Mouse (Mus musculus) cerebellum, postnatal 36 days (tissue): ENCODE measurements around the gene Baz1b.
A peak's percentile ranks its signal among the peaks of the same experiment; 100 is the strongest.

Experiments
- DNase-seq, 2 experiments: peaks; one replicate each; pipeline ENCODE4 v3.0.0; 2021 to 2022; ENCODE audit warnings: mixed read lengths in 2 of 2

Gene Baz1b

DNA sequence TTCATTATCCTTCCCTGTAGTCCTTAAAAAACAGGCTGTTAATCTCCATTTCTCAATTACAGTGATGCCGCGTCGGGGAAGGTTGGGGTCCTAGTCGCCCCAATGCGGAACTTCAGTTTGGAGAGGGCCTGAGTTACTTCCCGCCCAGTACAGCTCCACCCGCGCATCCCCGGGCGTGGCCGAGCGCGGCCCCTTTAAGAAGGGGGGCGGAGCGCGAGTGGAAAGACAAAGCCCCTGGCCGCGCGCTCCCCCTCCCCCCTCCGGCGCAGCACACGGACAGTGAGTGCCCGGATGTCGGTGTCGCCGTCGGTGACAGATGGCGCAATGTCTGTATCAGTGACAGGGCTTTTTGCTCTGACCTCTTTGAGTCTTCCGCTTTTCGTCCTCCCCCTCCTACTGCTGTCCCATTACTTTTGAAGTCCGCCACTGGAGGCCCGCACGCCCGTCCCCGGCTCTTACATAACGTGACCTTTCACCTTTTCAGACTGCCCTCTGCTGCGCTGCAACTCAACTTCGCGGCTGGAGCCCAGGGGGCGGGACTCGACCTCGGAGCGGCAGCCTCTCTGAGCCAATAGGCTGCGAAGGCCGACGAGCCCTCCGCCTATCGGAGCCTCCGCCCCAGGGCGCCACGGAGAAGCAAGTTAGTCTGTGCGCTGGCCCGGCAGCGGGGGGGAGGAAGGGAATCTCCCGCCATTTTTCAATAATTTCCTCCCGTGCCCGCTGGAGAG is at the start of gene Baz1b:
Baz1b (plus strand) TSS at position 644 of the 728 bp plus-strand sequence.
- peak; percentile 98 to 100 for DNase-seq

DNA sequence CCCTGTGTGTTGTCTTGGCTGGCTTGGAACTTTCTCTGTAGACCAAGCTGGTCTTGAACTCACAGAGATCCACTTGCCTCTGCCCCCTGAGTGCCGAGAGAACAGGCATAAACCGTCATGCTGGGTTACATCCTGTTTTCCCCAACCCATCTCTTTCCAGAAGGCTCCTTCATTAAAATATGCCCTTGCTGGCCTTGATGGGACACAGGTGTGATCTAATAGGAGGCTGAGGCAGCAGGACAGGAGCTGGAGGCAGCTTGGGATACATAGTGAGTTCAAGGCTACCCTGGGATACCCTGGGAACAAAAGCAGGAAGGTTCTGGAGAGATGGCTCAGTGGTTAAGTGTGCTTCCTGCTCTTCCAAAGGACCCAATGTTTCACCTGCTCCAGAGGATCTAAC is 47.2 kb upstream of the Baz1b start:
- no peak for DNase-seq

DNA sequence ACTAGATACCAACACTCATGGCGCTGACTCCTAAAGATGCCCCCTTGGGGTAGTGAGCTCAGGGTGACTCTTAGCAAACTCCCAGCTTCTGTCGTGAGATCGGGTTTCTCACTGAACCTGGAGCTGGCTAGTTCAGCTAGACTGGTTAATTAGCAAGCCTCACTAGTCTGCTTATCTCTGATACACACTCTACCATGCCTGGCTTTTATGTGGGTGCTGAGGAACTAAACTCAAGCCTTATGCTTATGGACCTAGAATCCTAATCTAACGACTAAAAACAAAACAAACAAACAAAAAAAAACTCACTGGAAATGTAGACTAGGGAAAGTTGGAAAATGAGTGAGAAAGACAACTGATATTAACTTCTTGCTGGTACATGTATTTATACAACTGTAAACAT is 42.6 kb upstream of the Baz1b start:
- DNase-seq: no peak

DNA sequence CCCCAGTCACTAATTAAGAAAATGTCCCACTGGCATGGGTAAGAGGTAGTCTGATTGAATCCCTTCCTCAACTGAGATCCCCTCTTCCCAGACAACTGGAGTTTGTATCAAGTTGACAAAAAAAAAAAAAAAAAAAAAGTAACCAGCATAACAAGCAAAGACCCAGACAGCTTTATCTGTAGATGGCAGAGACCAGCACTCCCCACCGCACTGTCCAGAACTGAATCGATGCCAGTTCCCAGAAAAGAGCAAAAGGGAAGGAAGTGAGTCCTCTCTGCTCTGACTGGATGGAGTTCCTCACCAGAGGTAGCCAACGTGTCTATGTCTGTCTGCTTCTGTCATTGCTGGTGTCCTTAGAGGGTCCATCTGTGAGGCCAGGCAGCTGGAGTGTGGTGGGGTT is 41.5 kb upstream of the Baz1b start:
- no peak for DNase-seq

DNA sequence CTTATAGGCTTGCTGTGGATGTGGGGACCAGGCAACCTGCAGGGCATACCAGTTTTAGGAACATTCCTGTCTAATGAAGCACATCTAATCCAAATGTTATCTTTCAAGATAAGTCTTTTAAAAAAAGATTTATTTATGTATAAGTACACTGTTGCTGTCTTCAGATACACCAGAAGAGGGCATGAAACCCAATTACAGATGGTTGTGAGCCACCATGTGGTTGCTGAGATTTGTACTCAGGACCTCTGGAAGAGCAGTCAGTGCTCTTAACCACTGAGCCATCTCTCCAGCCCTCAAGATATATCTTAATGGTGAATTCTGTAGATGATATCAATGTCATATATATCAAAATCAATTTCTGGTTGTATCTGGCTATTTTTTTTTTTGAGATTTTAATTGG is 41.1 kb upstream of the Baz1b start:
- no peak for DNase-seq

DNA sequence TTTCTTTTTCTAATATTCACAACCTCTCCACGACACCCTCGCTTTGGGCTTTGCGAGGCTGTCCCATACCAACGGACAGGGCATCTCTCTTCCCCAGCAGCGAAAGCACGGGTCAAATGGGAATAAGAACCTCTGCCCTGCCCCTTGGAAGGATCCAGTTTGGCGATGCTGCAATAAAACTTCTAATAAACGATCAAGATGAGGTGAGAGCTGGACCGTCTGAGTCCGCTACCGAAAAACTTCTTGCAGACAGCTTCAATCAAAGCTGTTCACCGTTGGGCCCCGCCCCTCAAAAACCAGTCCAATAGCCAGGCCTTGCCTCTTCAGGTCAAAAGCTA is 38.4 kb upstream of the Baz1b start:
- DNase-seq: no peak

DNA sequence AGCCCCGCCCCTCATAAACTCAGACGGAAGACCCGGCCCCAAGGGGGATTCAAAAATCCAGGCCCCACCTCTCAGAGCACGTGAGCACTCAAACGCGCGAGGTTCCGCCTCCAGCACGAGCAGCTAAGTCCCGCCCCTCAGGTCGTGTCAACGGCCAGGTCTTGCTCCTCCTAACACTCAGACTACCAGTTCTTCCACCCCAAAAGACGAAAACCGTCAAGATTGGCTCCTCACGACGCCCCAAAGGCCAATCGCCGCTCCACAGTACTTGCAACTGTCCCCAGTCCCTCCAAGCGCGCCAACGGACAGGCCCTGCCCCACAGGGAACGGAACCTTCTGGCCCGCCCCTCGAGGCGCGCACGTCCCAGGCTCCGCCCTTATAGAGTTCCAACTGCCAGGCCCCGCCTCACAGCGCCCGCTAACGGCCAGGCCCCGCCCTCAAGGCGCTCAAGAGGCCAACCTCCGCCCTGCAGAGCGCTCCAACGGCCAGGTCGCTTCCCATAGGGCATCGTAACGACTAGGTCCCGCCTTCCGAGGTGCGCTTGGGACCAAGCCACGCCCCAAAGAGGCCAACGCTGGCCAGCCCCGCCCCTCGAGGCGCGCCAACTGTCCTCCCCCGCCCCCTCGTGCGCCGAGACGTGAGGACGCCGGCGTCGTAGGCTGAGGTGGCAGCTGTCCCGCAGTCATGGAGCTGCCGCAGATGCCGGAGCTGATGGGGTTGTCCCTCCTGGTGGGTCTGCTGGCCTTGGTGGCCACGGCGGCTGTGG is 37.8 kb upstream of the Baz1b start, which contains the start of gene Tbl2:
Tbl2 (plus strand) TSS at position 605 of the 767 bp plus-strand sequence.
- peak; percentile 96 to 98 for DNase-seq

DNA sequence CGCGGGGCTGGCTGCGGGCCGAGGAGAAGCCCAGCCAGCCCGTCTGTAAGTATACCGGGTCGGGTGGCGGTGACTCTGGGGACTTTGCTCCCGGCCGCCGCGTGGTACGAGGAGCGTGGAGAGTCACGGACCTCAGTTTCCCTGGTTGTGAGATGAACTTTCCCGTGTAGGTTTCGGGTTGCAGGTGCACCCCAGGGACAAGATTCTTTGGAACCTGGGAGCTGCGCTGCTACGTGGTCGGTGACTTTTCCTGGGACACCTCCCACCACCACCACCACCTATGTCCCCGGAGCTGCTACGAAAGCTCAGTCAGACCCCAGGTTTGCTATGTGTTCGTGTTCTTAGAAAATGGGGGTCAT is 37.3 kb upstream of the Baz1b start:
- DNase-seq: no peak

DNA sequence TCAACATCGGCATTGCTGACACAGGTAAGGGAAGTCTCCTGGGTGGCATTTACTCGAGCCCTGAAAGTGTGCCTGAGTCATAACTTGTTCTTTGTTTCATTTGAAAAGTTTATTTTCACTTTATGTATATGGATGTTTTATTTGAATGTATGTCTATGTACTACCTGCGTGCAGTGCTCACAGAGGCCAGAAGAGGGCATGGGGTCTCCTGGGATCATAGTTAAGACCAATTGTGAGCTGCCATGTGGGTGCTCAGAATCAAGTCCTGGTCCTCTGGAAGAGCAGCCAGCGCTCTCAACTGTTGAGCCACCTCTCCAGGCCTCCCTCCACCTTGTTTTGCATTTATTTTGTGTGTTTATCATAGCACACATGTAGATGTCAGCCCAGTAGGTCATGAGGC is 30.6 kb upstream of the Baz1b start:
- DNase-seq: no peak

DNA sequence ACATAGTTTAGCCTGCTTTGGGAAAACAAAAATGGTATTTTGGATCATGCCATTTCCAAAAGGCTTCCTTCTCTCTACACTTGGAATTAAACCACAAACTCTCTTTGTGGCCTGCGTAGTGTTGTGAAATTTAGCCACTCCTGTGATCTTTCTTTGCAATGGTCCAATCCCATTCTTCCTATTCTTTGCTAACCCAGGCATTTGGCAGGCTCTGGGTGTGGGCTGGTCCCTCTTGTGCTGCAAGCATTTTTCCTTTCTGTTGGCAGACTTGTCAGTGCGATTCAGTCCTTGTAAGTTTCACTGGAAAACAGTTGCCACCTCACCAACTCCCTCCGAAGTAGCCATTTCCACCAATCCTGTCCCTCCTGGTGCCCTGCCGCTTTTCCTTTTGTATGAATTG is 25.8 kb upstream of the Baz1b start:
- no peak for DNase-seq

DNA sequence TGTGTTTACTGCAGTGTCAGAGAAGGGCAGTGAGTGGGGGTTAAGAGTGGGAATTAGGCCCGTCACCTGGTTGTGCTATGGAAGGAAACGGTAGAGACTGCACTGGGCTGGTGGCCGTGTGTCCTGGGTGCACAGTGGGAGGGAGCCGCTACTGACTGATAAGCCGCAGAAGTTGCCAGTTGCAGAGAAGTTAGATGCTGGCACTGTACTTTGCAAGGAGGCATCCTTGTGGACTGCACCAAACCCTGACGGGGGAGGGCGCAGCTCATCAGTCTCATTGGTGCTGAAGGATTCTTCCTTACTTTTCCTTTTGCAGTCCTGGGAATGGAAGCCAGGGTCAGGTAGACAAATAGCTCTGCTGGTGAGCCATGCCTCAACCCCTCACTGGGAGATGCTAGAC is 25.4 kb upstream of the Baz1b start:
- no peak for DNase-seq

DNA sequence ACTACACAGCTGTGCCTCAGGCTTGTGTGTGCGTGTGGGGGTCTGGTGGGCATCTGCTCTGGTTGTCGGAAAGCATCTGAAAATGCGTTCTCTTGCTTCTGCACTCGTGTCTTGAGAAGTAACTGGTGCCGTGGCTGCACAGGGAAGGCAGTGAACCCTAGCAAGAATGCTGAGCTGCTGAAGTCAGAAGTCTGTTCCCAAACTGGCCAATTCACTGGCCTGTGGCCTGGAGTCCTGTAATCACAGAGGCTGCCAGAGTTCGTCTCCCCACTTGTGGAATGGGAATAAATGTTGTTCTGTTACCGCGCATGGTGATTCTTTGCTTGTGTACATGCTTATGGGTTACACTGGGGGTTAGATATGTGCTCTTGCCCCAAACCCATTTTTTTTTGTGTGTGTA is 24.7 kb upstream of the Baz1b start:
- DNase-seq: no peak

DNA sequence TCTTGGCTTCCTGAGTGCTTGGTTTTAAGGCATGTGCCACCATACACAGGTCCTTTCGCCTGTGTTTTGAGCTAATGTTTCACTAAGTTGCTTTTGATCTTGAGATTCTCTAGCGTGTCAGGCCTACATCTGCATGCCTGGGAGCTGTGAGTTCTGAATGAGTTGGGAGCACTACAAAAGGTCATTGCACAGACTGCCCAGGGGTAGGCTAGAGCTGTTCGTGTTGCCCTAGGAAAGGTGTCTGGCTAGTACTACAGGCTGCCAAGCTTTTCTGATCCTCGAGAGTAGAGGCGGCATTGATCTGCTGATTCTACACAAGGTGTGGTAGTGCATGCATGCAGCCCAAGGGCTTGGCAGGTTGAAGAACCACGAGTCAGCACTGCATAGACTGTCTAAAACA is 24.2 kb upstream of the Baz1b start:
- no peak for DNase-seq

DNA sequence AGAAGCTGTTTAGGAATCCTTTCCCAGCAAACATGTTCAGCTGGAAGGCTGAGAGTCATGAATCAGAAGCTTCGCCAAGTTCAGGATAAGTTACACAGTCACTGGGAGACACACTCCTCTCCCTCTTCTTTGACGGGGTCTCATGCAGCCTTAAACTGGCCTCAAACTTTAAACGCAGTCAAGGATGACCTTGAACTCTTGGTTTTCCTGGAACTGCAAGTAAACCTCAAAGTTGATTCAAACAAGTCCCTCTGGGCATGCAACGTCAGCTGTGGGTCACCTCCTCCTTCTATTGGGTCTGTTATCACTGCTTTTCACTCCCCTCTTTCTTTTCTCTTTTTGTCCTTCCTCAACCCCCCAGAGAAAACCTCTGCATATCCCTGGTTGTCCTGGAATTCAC is 20.2 kb upstream of the Baz1b start:
- no peak for DNase-seq

DNA sequence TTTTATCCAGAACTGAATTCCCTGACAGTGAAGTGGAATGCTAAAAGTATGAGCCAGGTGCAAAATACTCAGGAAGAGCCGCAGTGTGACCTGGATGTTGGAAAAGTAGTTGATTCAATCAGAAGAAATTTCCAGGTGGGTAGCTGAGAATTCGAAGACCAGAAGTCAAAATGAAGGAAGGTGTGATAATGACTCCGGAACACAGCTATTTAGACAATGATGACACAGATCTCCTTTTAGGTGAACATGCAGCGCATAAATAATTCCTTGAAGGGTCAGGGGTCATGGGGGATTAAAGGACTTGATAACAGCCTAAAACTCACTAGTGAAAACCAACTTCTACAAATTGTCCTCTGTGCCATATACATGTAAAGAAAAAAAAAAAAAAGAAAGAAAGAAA is 19.6 kb upstream of the Baz1b start:
- no peak for DNase-seq

DNA sequence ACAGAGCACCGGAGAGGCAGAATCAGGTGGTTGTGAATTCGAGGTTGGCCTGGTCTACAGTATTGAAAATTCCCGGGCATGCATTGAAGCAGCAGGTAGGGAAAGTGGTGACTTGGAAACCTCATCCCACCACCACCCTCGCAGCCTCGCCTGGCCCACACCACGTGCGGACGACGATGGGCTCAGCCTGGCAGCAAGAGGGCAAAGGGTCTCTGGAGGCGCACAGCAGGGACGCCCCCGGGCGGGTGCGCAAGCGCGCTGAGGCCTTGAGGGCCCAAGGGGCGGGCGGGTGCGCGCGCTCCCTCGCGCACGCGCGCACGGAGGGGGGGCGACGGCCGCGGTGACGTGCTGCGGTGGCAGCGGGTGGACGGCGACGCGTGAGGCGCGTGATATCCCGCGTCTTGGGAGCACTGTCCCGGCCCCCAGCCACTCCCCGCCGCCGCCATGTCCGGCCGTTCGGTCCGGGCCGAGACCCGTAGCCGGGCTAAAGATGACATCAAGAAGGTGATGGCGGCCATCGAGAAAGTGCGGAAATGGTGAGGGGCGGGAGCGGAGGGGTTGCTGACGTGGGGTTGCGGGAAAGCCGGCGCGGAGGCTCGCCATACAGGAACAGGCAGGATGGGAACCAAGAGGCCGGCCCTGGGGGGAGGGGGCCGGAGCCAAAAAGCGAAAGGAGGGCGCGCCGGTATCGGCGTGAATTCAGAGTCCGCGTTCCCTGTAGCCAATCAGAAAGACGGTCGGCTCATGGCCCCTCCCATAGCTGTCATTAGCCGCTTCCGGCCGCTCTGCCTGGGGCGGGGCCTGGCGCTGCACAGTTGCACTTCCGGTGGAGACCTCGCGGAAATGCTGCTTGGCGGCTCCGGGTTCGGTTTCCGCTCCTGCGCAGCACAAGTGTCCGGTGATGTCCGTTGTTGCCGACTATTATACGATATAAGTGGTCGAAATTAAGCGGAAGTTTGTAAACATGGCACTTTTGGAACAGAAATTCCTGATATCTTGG is 18.7 kb upstream of the Baz1b start, which contains the start of gene Bcl7b:
Bcl7b (plus strand) TSS at position 221 of the 1,000 bp plus-strand sequence.
- DNase-seq: peak; percentile 95 to 97

DNA sequence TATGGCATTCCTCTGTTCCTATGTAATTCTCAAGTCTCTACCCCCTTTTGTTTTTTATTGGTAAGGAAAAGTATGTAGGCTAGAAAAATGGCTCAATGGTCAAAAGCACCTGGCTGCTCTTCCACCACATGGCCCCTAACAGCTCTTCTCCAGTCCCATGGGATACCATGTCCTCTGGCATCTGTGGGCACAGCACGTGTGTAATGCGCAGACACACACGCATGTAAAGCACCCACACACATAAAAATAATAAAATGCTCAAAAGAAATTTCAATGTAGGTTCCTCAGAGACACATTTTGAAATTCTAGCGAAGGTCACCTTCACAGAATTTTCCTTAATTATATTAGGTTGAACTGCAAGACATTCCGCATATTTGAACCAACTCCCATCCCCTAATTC is 17.6 kb upstream of the Baz1b start:
- DNase-seq: no peak

DNA sequence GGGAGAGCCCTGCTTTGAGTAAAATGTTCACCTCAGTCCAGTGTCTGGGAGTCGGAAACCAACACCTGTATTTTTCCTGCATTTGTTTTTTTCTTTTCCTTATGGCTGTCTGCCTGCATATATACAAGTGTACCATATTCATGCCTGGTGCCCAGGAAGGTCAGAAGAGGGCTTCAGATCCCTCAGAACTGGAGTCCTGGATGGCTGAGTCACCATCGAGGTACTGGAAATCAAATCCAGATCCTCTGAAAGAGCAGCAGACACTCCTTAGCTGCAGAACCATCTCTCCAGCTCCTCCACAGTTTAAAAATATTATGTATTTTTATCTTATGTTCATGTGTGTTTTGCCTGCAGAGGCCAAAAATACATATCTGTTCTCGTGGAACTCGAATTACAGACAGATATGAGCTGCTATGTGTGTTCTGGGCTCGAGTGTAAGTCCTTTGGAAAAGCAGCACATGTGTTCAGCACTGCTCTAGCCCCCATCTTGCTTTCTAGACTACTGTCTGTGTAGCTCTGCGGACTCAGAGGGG is 15.3 kb upstream of the Baz1b start:
- DNase-seq: no peak

DNA sequence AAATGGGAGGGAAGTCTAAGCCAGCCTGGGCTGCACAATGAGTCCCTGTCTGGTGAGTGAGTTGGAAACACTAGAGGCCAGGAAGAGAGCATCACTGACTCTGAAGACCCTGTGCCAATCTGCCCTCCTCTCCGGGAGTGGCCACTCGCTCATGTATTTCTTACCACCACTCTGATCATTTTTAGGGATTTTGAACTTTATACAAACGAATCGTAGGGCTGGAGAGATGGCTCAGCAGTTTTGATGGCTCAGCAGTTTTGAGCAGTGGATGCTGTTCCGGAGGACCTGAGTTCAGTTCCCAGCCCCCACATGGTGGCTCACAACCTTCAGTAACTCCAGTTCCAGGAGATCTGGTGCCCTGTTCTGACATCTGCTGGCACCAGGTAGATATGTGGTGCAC is 14.1 kb upstream of the Baz1b start:
- no peak for DNase-seq

DNA sequence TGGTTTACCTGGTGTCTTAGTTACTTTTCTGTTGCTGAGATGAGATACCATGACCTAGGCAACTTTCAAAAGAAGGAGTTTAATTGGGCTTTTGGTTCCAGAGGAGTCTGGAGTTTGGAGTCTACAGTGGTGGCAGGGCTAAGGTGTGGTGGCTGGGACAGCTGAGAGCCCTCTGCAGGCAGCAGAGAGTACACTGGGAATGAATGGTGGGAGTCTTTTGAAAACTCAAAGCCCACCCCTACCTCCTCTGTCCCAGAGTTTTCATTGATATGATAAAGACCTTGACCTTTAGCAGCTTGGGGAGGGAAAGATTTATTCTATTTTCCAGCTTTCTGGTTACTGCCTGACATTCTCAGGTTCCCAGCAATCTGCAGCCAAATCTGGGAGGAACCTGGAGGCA is 12.0 kb upstream of the Baz1b start:
- DNase-seq: no peak

DNA sequence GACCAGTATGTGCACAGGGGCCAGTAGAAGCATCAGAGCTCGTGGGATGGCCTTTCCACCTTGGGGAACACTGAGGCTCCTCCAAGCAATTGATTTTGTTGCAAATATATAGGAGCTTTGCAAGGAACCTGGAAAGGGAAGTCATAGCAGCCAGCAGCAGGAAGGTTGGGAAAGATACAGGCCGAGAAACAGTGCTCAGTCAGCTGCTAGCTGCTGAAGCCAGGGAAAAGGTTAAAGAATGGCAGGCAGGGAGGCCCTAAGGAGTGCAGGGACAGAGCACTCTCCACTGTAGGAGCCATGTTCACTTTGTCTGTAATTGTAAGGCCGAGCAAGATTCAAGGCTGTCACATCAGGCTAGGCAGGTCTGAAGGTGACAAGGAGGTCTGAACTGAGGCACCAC is 8.5 kb upstream of the Baz1b start:
- DNase-seq: no peak

DNA sequence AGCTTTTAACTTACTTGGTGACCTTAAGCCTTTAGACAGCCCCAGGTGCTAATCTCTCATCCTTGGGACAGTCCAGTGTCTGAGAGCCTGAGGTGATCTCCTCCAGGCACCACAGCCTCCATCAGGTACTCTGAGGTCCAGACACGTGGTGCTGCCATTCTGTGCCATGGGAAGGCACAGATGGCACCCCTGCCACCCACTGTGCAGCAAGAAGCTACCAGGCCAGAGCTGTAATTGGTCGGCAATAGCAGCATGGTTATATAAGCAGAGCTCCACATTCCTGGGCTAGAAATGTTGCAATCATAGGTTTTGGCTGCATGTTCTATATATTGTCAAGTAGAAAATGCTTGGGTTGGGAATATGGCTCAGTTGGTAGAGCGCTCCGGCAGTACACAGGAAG is 8.1 kb upstream of the Baz1b start:
- DNase-seq: peak; percentile 96 to 97

DNA sequence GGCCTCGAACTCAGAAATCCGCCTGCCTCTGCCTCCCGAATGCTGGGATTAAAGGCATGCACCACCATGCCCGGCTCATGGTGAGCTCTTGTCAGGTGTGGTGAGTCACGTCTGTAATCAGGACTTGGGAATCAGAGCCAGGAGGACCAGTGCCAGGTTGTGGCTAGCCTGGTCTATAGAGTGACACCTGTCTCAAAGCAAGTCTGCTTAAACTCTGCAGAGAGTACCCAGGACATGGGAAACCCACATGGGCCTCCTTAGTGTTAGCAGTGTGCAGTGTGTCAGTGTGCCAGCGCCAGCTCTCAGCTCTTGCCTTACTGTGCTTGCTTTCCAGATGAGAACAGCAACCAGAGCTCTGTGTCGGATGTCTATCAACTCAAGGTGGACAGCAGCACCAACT is 7.4 kb upstream of the Baz1b start:
- DNase-seq: peak; percentile 44 to 57
